Comparison of ENCODE assay signal across 10 mouse cellular contexts in genomic region chr8:35933186-35934114, GRCm38 (mm10).
DNase-seq lines count a peak whose midpoint lies in the region; ATAC-seq and TF ChIP-seq lines count a peak whose summit lies in the region.
"Had no signal": no experiment of that assay in that cellular context is flagged by ENCODE, and none has a peak within 500 bp of the region (broad histone marks: within the 10 kb centered on the region; RNA-seq: fewer than 3 reads in every experiment).

No protein-coding gene starts in this region.

- no peak for TF ChIP-seq CTCF in midbrain, postnatal 0 days (IDR thresholded peaks at IDR 0.05)
- no peak for TF ChIP-seq CTCF in liver, postnatal 0 days (IDR thresholded peaks at IDR 0.05; ENCODE audit: low read depth)
- TF ChIP-seq CTCF in intestine, postnatal 0 days (IDR thresholded peaks at IDR 0.05; ENCODE audit: low read depth), result no peak

- no peak overlapping the region for H3K4me3 ChIP-seq in heart, embryonic 16.5 days (ENCODE audit: low read length)
- no peak overlapping the region for H3K4me3 ChIP-seq in heart, embryonic 11.5 days (ENCODE audit: low read depth, low read length)
- H3K4me3 ChIP-seq in forebrain, embryonic 16.5 days (replicated peaks; ENCODE audit: low read length), result no peak overlapping the region
- H3K4me3 ChIP-seq in midbrain, postnatal 0 days (ENCODE audit: low read depth, low read length), result no peak overlapping the region
- H3K4me3 ChIP-seq in liver, postnatal 0 days (ENCODE audit: low read depth, low read length), result no peak overlapping the region
- H3K4me3 ChIP-seq in intestine, postnatal 0 days (ENCODE audit: low read depth, low read length), result no peak overlapping the region
- H3K4me3 ChIP-seq: limb, embryonic 15.5 days; stomach, embryonic 15.5 days had no signal

- DNase-seq in layer of hippocampus, adult 18-20 months (ENCODE audit: low spot score in 2 of 2), result peak; percentile 80 to 93
- DNase-seq in midbrain, postnatal 0 days (ENCODE audit: low spot score), result peak; percentile 95
- no peak for DNase-seq in spleen, postnatal 36 days (ENCODE audit: low spot score in 2 of 2)
- DNase-seq in liver, postnatal 0 days, result no peak

- TF ChIP-seq EP300 in liver, postnatal 0 days (IDR thresholded peaks at IDR 0.05; ENCODE audit: low read depth), result no peak

- WGBS in heart, embryonic 16.5 days, result 59% methylated on average over 13 of the region's 13 CpGs
- 66% methylated on average over 13 of the region's 13 CpGs for WGBS in heart, embryonic 11.5 days (ENCODE audit: insufficient replicate concordance)
- 14% methylated on average over 13 of the region's 13 CpGs for WGBS in forebrain, embryonic 16.5 days
- 29% methylated on average over 13 of the region's 13 CpGs for WGBS in midbrain, postnatal 0 days
- WGBS in liver, postnatal 0 days (ENCODE audit: insufficient replicate concordance), result 69% methylated on average over 13 of the region's 13 CpGs
- 71% methylated on average over 13 of the region's 13 CpGs for WGBS in intestine, postnatal 0 days

- H3K9ac ChIP-seq in heart, embryonic 16.5 days (ENCODE audit: low read length), result no peak overlapping the region
- H3K9ac ChIP-seq in heart, embryonic 11.5 days (ENCODE audit: low read depth, low read length), result no peak overlapping the region
- H3K9ac ChIP-seq in forebrain, embryonic 16.5 days (replicated peaks; ENCODE audit: low read depth, low read length), result peak overlapping the region; percentile 25; the same call in 1 of the 2 replicates
- H3K9ac ChIP-seq in midbrain, postnatal 0 days (replicated peaks; ENCODE audit: low read length, poor library complexity, severe bottlenecking), result no peak overlapping the region
- H3K9ac ChIP-seq in liver, postnatal 0 days (replicated peaks), result no peak overlapping the region
- H3K9ac ChIP-seq in intestine, postnatal 0 days (ENCODE audit: low read depth, low read length), result no peak overlapping the region
- H3K9ac ChIP-seq: limb, embryonic 15.5 days; stomach, embryonic 15.5 days had no signal

- H3K36me3 ChIP-seq in heart, embryonic 16.5 days (ENCODE audit: control insufficient read depth, insufficient read depth), result no peaks in the 10 kb centered on the region
- H3K36me3 ChIP-seq in heart, embryonic 11.5 days (ENCODE audit: control insufficient read depth, insufficient read depth, low read length), result no peaks in the 10 kb centered on the region
- no peaks in the 10 kb centered on the region for H3K36me3 ChIP-seq in forebrain, embryonic 16.5 days (ENCODE audit: control insufficient read depth, insufficient read depth)
- H3K36me3 ChIP-seq in midbrain, postnatal 0 days (ENCODE audit: insufficient read depth, low read length), result no peaks in the 10 kb centered on the region
- H3K36me3 ChIP-seq in liver, postnatal 0 days (replicated peaks; ENCODE audit: insufficient read depth, low read length), result no peaks in the 10 kb centered on the region
- H3K36me3 ChIP-seq in intestine, postnatal 0 days (ENCODE audit: control insufficient read depth, insufficient read depth), result no peaks in the 10 kb centered on the region
- H3K36me3 ChIP-seq: limb, embryonic 15.5 days; stomach, embryonic 15.5 days had no signal

- peak; percentile 81 for ATAC-seq in heart, embryonic 16.5 days (replicated peaks; ENCODE audit: extremely low read depth, insufficient read depth, low FRiP score)
- ATAC-seq in heart, embryonic 11.5 days (replicated peaks; ENCODE audit: insufficient number of reproducible peaks, low FRiP score, low TSS enrichment), result no peak
- peak; percentile 98 for ATAC-seq in forebrain, embryonic 16.5 days
- peak; percentile 92 for ATAC-seq in midbrain, postnatal 0 days (ENCODE audit: low FRiP score)
- ATAC-seq in liver, postnatal 0 days, result no peak
- ATAC-seq in intestine, postnatal 0 days, result no peak

- peaks cover 8% of the 10 kb centered on the region; the same call in 1 of the 2 replicates for H3K4me1 ChIP-seq in heart, embryonic 16.5 days (ENCODE audit: control insufficient read depth, insufficient read depth, low read length)
- H3K4me1 ChIP-seq in heart, embryonic 11.5 days (ENCODE audit: control insufficient read depth, insufficient read depth, low read length), result no peaks in the 10 kb centered on the region
- H3K4me1 ChIP-seq in forebrain, embryonic 16.5 days (replicated peaks; ENCODE audit: control insufficient read depth, insufficient read depth, low read length), result peaks cover 18% of the 10 kb centered on the region
- no peaks in the 10 kb centered on the region for H3K4me1 ChIP-seq in midbrain, postnatal 0 days (ENCODE audit: insufficient read depth, low read length)
- H3K4me1 ChIP-seq in liver, postnatal 0 days (ENCODE audit: insufficient read depth), result no peaks in the 10 kb centered on the region
- H3K4me1 ChIP-seq in intestine, postnatal 0 days (replicated peaks; ENCODE audit: control insufficient read depth, insufficient read depth, low read length), result no peaks in the 10 kb centered on the region
- H3K4me1 ChIP-seq: stomach, embryonic 15.5 days had no signal

- H3K27me3 ChIP-seq in heart, embryonic 16.5 days (ENCODE audit: control insufficient read depth, insufficient read depth, low read length), result no peaks in the 10 kb centered on the region
- H3K27me3 ChIP-seq in heart, embryonic 11.5 days (ENCODE audit: control insufficient read depth, insufficient read depth, low read length), result no peaks in the 10 kb centered on the region
- no peaks in the 10 kb centered on the region for H3K27me3 ChIP-seq in forebrain, embryonic 16.5 days (replicated peaks; ENCODE audit: control insufficient read depth, insufficient read depth, low read length)
- no peaks in the 10 kb centered on the region for H3K27me3 ChIP-seq in midbrain, postnatal 0 days (ENCODE audit: insufficient read depth, low read length)
- no peaks in the 10 kb centered on the region for H3K27me3 ChIP-seq in liver, postnatal 0 days (ENCODE audit: insufficient read depth, low read length)
- H3K27me3 ChIP-seq in intestine, postnatal 0 days (replicated peaks; ENCODE audit: control insufficient read depth, insufficient read depth, low read length), result no peaks in the 10 kb centered on the region
- H3K27me3 ChIP-seq: limb, embryonic 15.5 days; stomach, embryonic 15.5 days had no signal

- no peak overlapping the region for H3K27ac ChIP-seq in heart, embryonic 16.5 days (ENCODE audit: low read length)
- H3K27ac ChIP-seq in heart, embryonic 11.5 days (ENCODE audit: low read depth, low read length), result no peak overlapping the region
- peak overlapping the region; percentile 95 for H3K27ac ChIP-seq in forebrain, embryonic 16.5 days (ENCODE audit: low read length)
- H3K27ac ChIP-seq in midbrain, postnatal 0 days (ENCODE audit: low read depth, low read length), result peak overlapping the region; percentile 32; the same call in 1 of the 2 replicates
- H3K27ac ChIP-seq in liver, postnatal 0 days (ENCODE audit: low read depth), result no peak overlapping the region
- no peak overlapping the region for H3K27ac ChIP-seq in intestine, postnatal 0 days (ENCODE audit: low read depth, low read length)
- H3K27ac ChIP-seq: limb, embryonic 15.5 days; stomach, embryonic 15.5 days had no signal

- H3K4me2 ChIP-seq in heart, embryonic 16.5 days (ENCODE audit: low read depth, low read length), result no peak overlapping the region
- no peak overlapping the region for H3K4me2 ChIP-seq in heart, embryonic 11.5 days
- peak overlapping the region; percentile 26 for H3K4me2 ChIP-seq in forebrain, embryonic 16.5 days (ENCODE audit: low read length)
- no peak overlapping the region for H3K4me2 ChIP-seq in midbrain, postnatal 0 days (ENCODE audit: low read depth, low read length, poor library complexity, severe bottlenecking)
- no peak overlapping the region for H3K4me2 ChIP-seq in liver, postnatal 0 days (ENCODE audit: low read depth, low read length)
- H3K4me2 ChIP-seq in intestine, postnatal 0 days (replicated peaks; ENCODE audit: low read depth), result no peak overlapping the region
- H3K4me2 ChIP-seq: limb, embryonic 15.5 days; stomach, embryonic 15.5 days had no signal

- no peaks in the 10 kb centered on the region for H3K9me3 ChIP-seq in heart, embryonic 16.5 days (replicated peaks; ENCODE audit: control insufficient read depth, low read length)
- no peaks in the 10 kb centered on the region; the same call in 1 of the 2 replicates for H3K9me3 ChIP-seq in heart, embryonic 11.5 days (replicated peaks; ENCODE audit: control insufficient read depth, low read length)
- no peaks in the 10 kb centered on the region for H3K9me3 ChIP-seq in forebrain, embryonic 16.5 days (ENCODE audit: control insufficient read depth, low read length)
- H3K9me3 ChIP-seq in midbrain, postnatal 0 days (ENCODE audit: low read length), result no peaks in the 10 kb centered on the region
- H3K9me3 ChIP-seq in liver, postnatal 0 days (ENCODE audit: low read length), result no peaks in the 10 kb centered on the region
- no peaks in the 10 kb centered on the region for H3K9me3 ChIP-seq in intestine, postnatal 0 days (ENCODE audit: control insufficient read depth)
- H3K9me3 ChIP-seq: limb, embryonic 15.5 days; stomach, embryonic 15.5 days had no signal

Comparison
In these comparisons a context has a peak if more than half of its experiments do, and no peak if none do; other contexts are left out.
1. ATAC-seq: peak in heart, embryonic 16.5 days (single experiment), forebrain, embryonic 16.5 days (single experiment) and midbrain, postnatal 0 days (single experiment); none in heart, embryonic 11.5 days (single experiment), liver, postnatal 0 days (single experiment) and intestine, postnatal 0 days (single experiment).
2. H3K27ac ChIP-seq: peak in forebrain, embryonic 16.5 days (single experiment) and midbrain, postnatal 0 days (single experiment); none in heart, embryonic 16.5 days (single experiment), heart, embryonic 11.5 days (single experiment), liver, postnatal 0 days (single experiment) and intestine, postnatal 0 days (single experiment).
3. DNase-seq: peak in layer of hippocampus, adult 18-20 months (2 of 2) and midbrain, postnatal 0 days (single experiment); none in spleen, postnatal 36 days (0 of 2) and liver, postnatal 0 days (single experiment).